8 mouse cellular contexts compared by ENCODE assay signal in genomic region chr2:161214681-161215458, GRCm38 (mm10).
DNase-seq lines count a peak whose midpoint lies in the region; ATAC-seq lines count a peak whose summit lies in the region.

No protein-coding gene starts in this region.

- WGBS in forebrain, embryonic 11.5 days: 19% methylated on average over 15 of the region's 15 CpGs
- 21% methylated on average over 15 of the region's 15 CpGs for WGBS in heart, embryonic 14.5 days
- 24% methylated on average over 15 of the region's 15 CpGs for WGBS in liver, embryonic 11.5 days

- H3K27ac ChIP-seq in forebrain, embryonic 11.5 days (ENCODE audit: low read depth, low read length): no peak overlapping the region
- no peak overlapping the region for H3K27ac ChIP-seq in heart, embryonic 14.5 days (replicated peaks in 1 of 2; ENCODE audit: control insufficient read depth in 1 of 2, insufficient read depth in 1 of 2, low read depth in 2 of 2, low read length in 2 of 2)
- H3K27ac ChIP-seq in liver, embryonic 11.5 days (ENCODE audit: low read depth, low read length): no peak overlapping the region

- no peaks in the 10 kb centered on the region for H3K27me3 ChIP-seq in forebrain, embryonic 11.5 days (ENCODE audit: control insufficient read depth, insufficient read depth, low read length)
- H3K27me3 ChIP-seq in heart, embryonic 14.5 days (ENCODE audit: control insufficient read depth, insufficient read depth, low read length): peaks cover 4% of the 10 kb centered on the region; the same call in 1 of the 2 replicates
- no peaks in the 10 kb centered on the region for H3K27me3 ChIP-seq in liver, embryonic 11.5 days (replicated peaks; ENCODE audit: control insufficient read depth, insufficient read depth, low read length)

- H3K9ac ChIP-seq in forebrain, embryonic 11.5 days (ENCODE audit: low read length): no peak overlapping the region
- no peak overlapping the region for H3K9ac ChIP-seq in heart, embryonic 14.5 days (ENCODE audit: low read length)
- H3K9ac ChIP-seq in liver, embryonic 11.5 days (ENCODE audit: low read depth, low read length): no peak overlapping the region

- no peaks in the 10 kb centered on the region for H3K36me3 ChIP-seq in forebrain, embryonic 11.5 days (ENCODE audit: control insufficient read depth, insufficient read depth, low read length)
- H3K36me3 ChIP-seq in heart, embryonic 14.5 days (ENCODE audit: control insufficient read depth, insufficient read depth, low read length): no peaks in the 10 kb centered on the region
- H3K36me3 ChIP-seq in liver, embryonic 11.5 days (ENCODE audit: control insufficient read depth, insufficient read depth, low read length): no peaks in the 10 kb centered on the region

- peaks cover 2% of the 10 kb centered on the region; the same call in 1 of the 2 replicates for H3K4me1 ChIP-seq in forebrain, embryonic 11.5 days (replicated peaks; ENCODE audit: control insufficient read depth, insufficient read depth, low read length)
- H3K4me1 ChIP-seq in heart, embryonic 14.5 days (ENCODE audit: control insufficient read depth in 2 of 2, insufficient read depth in 2 of 2, low read length in 2 of 2): no peaks in the 10 kb centered on the region
- H3K4me1 ChIP-seq in liver, embryonic 11.5 days (replicated peaks; ENCODE audit: control insufficient read depth, insufficient read depth, low read length): no peaks in the 10 kb centered on the region

- no peak overlapping the region for H3K4me2 ChIP-seq in forebrain, embryonic 11.5 days (ENCODE audit: low read depth, low read length, severe bottlenecking)
- peak overlapping the region; percentile 34 for H3K4me2 ChIP-seq in heart, embryonic 14.5 days (ENCODE audit: low read length)
- no peak overlapping the region for H3K4me2 ChIP-seq in liver, embryonic 11.5 days

- ATAC-seq in forebrain, embryonic 11.5 days (replicated peaks; ENCODE audit: low FRiP score): peak; percentile 88
- ATAC-seq in heart, embryonic 14.5 days (ENCODE audit: insufficient number of reproducible peaks, insufficient read depth, low FRiP score, low read depth): no peak
- ATAC-seq in liver, embryonic 11.5 days (replicated peaks; ENCODE audit: low FRiP score): peak; percentile 77; the same call in 1 of the 2 replicates

- peak; percentile 3 for DNase-seq in MEL-GATA-1-ER (ENCODE audit: extremely low read depth, low read depth)
- peak; percentile 50 for DNase-seq in c-Kit-positive CD71-positive TER-119-negative erythroid progenitor cells, embryonic 14.5 days (ENCODE audit: low read depth)
- DNase-seq in forebrain, embryonic 11.5 days (ENCODE audit: low spot score): peak; percentile 89
- peak; percentile 88 for DNase-seq in kidney, postnatal 10 days
- peak; percentile 68 for DNase-seq in liver, embryonic 11.5 days (ENCODE audit: low spot score)
- DNase-seq in ovary, postnatal 10 days (ENCODE audit: low spot score): peak; percentile 33
- DNase-seq in thymus, postnatal 36 days: peak; percentile 32 to 36

- H3K4me3 ChIP-seq in forebrain, embryonic 11.5 days (ENCODE audit: low read depth, low read length): no peak overlapping the region
- no peak overlapping the region for H3K4me3 ChIP-seq in heart, embryonic 14.5 days (ENCODE audit: control insufficient read depth in 1 of 2, insufficient read depth in 1 of 2, low read depth in 1 of 2, low read length in 2 of 2)
- no peak overlapping the region for H3K4me3 ChIP-seq in liver, embryonic 11.5 days (ENCODE audit: low read depth, low read length)

- H3K9me3 ChIP-seq in forebrain, embryonic 11.5 days (ENCODE audit: control insufficient read depth, low read length): no peaks in the 10 kb centered on the region
- H3K9me3 ChIP-seq in heart, embryonic 14.5 days (ENCODE audit: control insufficient read depth, low read length): no peaks in the 10 kb centered on the region
- no peaks in the 10 kb centered on the region for H3K9me3 ChIP-seq in liver, embryonic 11.5 days (ENCODE audit: control insufficient read depth, low read length)

Comparison
In these comparisons a context has a peak if more than half of its experiments do, and no peak if none do; other contexts are left out.
1. DNase-seq: peak in every context shown above with its lines; median percentile 89 in forebrain, embryonic 11.5 days; 88 in kidney, postnatal 10 days; 68 in liver, embryonic 11.5 days; 50 in c-Kit-positive CD71-positive TER-119-negative erythroid progenitor cells, embryonic 14.5 days; 34 in thymus, postnatal 36 days; 33 in ovary, postnatal 10 days; 3 in MEL-GATA-1-ER.